Mouse (Mus musculus) layer of hippocampus, postnatal 10 days (tissue): ENCODE results near the gene Gm10518. TPM values are rescaled to one million over a fixed set of nuclear protein-coding genes. Genes with fewer than 3 reads are reported as not detected.
A peak's percentile ranks its signal among the peaks of the same experiment; 100 is the strongest.
"Not testable (repeated sequence)": the region's sequence is repeated elsewhere in the genome, so short reads cannot be mapped to it uniquely, and the experiment has no call there.

Source experiments
- DNase-seq, 2 experiments: peaks; one replicate each; pipeline ENCODE4 v3.0.0; 2021; ENCODE audit warnings: low spot score in 2 of 2
- long read RNA-seq: library from polyadenylated mRNA; stranded (forward); transcript quantifications from one replicate; pipeline ENCODE4 v2.0.0, GENCODE M21; 2023
- total RNA-seq, 2 experiments: library from RNA; stranded (reverse); gene quantifications; 2 replicates each; pipeline ENCODE4 v1.2.3; 2021

Gm10518 gene
- not detected for total RNA-seq
- long read RNA-seq = 0 reads

GRCm38 (mm10) chr1:179802610-179803512 lies at the start of gene Gm10518:
TSS of gene Gm10518 (plus strand) at chr1:179803376.
- DNase-seq = peak in 1 of 2 experiments; percentile 53

- no peak for DNase-seq
Observed at GRCm38 (mm10) chr1:179756477-179756876, 46.7 kb upstream of the Gm10518 start.

- no peak for DNase-seq
Observed at GRCm38 (mm10) chr1:179760086-179760485, 43.1 kb upstream of the Gm10518 start.

- DNase-seq = no peak
Observed at GRCm38 (mm10) chr1:179760553-179760952, 42.6 kb upstream of the Gm10518 start.

GRCm38 (mm10) chr1:179776831-179777230 lies 26.3 kb upstream of the Gm10518 start:
- no peak for DNase-seq

GRCm38 (mm10) chr1:179784098-179784497 lies 19.1 kb upstream of the Gm10518 start:
- no peak for DNase-seq

- DNase-seq = no peak
Observed at GRCm38 (mm10) chr1:179785502-179785901, 17.7 kb upstream of the Gm10518 start.

GRCm38 (mm10) chr1:179787281-179787680 lies 15.9 kb upstream of the Gm10518 start:
- no peak for DNase-seq

- no peak for DNase-seq
Observed at GRCm38 (mm10) chr1:179798794-179799193, 4.4 kb upstream of the Gm10518 start.

GRCm38 (mm10) chr1:179803513-179804139 lies 450 bp downstream of the Gm10518 start, which contains the start of gene Ahctf1:
TSS of gene Ahctf1 (minus strand) at chr1:179803680.
- DNase-seq = peak; percentile 98 to 99

GRCm38 (mm10) chr1:179804140-179804881 lies 1.1 kb downstream of the Gm10518 start:
- no peak for DNase-seq

- DNase-seq = no peak
Observed at GRCm38 (mm10) chr1:179805751-179806150, 2.6 kb downstream of the Gm10518 start.

GRCm38 (mm10) chr1:179807468-179807867 lies 4.3 kb downstream of the Gm10518 start:
- no peak for DNase-seq

GRCm38 (mm10) chr1:179808300-179808699 lies 5.1 kb downstream of the Gm10518 start:
- no peak for DNase-seq

GRCm38 (mm10) chr1:179813385-179813784 lies 10.2 kb downstream of the Gm10518 start:
- no peak for DNase-seq

- no peak for DNase-seq
Observed at GRCm38 (mm10) chr1:179814616-179815015, 11.4 kb downstream of the Gm10518 start.

GRCm38 (mm10) chr1:179818490-179819278 lies 15.5 kb downstream of the Gm10518 start:
- not testable (repeated sequence) for DNase-seq

- no peak for DNase-seq
Observed at GRCm38 (mm10) chr1:179824549-179824948, 21.4 kb downstream of the Gm10518 start.

GRCm38 (mm10) chr1:179828051-179828450 lies 24.9 kb downstream of the Gm10518 start:
- no peak for DNase-seq

- no peak for DNase-seq
Observed at GRCm38 (mm10) chr1:179828900-179829299, 25.7 kb downstream of the Gm10518 start.
